Mouse (Mus musculus): ENCODE results near the gene Nedd8.

DNA sequence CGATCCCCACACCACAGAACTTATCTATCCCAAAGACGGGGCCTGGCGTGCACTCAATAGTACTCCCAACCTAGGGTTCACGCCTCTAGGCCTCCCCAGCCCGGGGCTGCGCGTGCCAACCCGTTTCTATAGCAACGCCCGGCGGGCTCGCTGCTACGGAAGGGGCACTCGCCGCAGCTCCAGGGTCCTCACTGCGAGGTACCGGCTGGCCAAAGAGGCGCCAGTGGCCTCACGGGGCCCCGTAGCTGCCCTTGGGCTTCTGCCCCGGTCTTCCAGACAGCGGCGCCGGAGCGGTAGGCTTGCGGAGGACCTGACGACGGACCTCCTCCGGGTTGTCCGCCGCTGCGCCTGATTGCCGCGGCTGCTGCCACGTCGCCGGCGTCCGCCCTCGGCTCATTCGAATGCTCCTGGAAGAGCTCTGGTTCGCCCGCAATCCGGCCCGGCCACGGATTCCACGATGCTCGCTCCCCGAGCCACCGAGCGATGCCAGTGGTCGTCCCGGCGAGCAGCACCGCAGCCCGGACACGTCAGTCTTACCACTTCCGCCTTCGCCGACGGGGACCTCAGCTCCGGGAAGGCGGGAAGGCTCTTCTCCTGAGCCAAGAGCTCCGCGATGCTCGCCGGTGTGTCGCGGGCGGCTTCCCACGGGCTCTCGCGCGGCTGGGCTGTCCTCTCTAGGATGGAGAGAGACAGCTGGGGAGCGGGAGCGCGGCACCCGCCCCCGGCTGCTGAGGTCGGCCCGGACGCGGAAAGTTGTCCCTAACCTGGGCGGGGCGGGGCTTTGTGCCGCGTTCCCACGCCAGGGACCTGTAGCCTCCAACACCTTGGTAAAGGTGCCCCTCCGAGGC, 28.6 kb downstream of the Nedd8 start, which contains the start of gene Tm9sf1:
- no peak for TF ChIP-seq CTCF (IDR thresholded peaks at IDR 0.05; ENCODE audit: low read depth, low read length)
- TF ChIP-seq TAL1 (conservative IDR thresholded peaks at IDR 0.05; ENCODE audit: low read depth, low read length), result no peak
- no peak for TF ChIP-seq GATA1 (IDR thresholded peaks at IDR 0.05; ENCODE audit: borderline replicate concordance, low read length)
- no peak for TF ChIP-seq POLR2AphosphoS5 (IDR thresholded peaks at IDR 0.05; ENCODE audit: insufficient replicate concordance, low read depth, low read length)
- TF ChIP-seq GATA2 (IDR thresholded peaks at IDR 0.05; ENCODE audit: borderline replicate concordance, low read depth, low read length), result no peak
